Mouse (Mus musculus) olfactory bulb, adult 2 months (tissue): ENCODE measurements around the gene Tnfrsf21. TPM values are rescaled to one million over a fixed set of nuclear protein-coding genes. Genes with fewer than 3 reads are reported as not detected.

Experiments
- H3K27ac ChIP-seq: fragments of 200-500 bp; 2 replicates; pipeline ENCODE4 v1.5.1; 2012; ENCODE audit warnings: low read depth, low read length; ENCODE audit not compliant: insufficient read depth
- H3K4me1 ChIP-seq: fragments of 200-500 bp; 2 replicates; pipeline ENCODE4 v1.6.1; 2012; ENCODE audit warnings: low read length; ENCODE audit not compliant: control insufficient read depth, insufficient read depth
- H3K4me3 ChIP-seq: fragments of 200-500 bp; 2 replicates; pipeline ENCODE4 v1.5.1; 2012; ENCODE audit warnings: mild to moderate bottlenecking, low read depth, low read length, moderate library complexity; ENCODE audit not compliant: insufficient read depth
- CTCF ChIP-seq: fragments of 200-500 bp; IDR thresholded peaks from 2 replicates; pipeline ENCODE4 v1.5.1; 2012; ENCODE audit warnings: low read depth, mild to moderate bottlenecking, low read length, moderate library complexity; ENCODE audit not compliant: insufficient read depth
- POLR2A ChIP-seq: fragments of 200-500 bp; IDR thresholded peaks from 2 replicates; pipeline ENCODE4 v1.6.1; 2012; ENCODE audit warnings: mild to moderate bottlenecking, low read depth, low read length, moderate library complexity; ENCODE audit not compliant: insufficient read depth
- WGBS: fragments of 180-500 bp; shearing (Covaris S2); methylation state at CpG from one replicate; pipeline ENCODE4 v1.1.7; 2018; 5-methylcytosine and 5-hydroxymethylcytosine counted together
- polyA plus RNA-seq: library from polyadenylated mRNA; stranded (reverse); fragments of >200 nt; gene quantifications from 2 replicates; pipeline ENCODE4 v1.2.4, GENCODE M21; 2012; ENCODE audit warnings: low replicate concordance; ENCODE audit not compliant: missing spikeins, insufficient read depth, insufficient read length

Tnfrsf21 gene
- polyA plus RNA-seq, 1 experiment = not detected

GRCm38 (mm10) chr17:43032489-43033036, 16.2 kb downstream of the Tnfrsf21 start:
- no peak for TF ChIP-seq CTCF
- no peak for TF ChIP-seq POLR2A
- H3K27ac ChIP-seq = no peak overlapping the region
- H3K4me1 ChIP-seq = peaks cover 3% of the 10 kb centered on the region; the same call in 1 of the 2 replicates
- WGBS = 44% methylated on average over 8 of the region's 8 CpGs
- H3K4me3 ChIP-seq = no peak overlapping the region

- Histone ChIP-seq H3K4me3 (no peak overlapping the region), H3K27ac (no peak overlapping the region), H3K4me1 (peaks cover 8% of the 10 kb centered on the region; the same call in 1 of the 2 replicates)
- TF ChIP-seq CTCF = no peak
- WGBS = 74% methylated on average over 2 of the region's 2 CpGs
Observed at GRCm38 (mm10) chr17:43035386-43035785, 19.0 kb downstream of the Tnfrsf21 start.

GRCm38 (mm10) chr17:43036058-43036757, 19.9 kb downstream of the Tnfrsf21 start:
- WGBS = 84% methylated on average over 10 of the region's 10 CpGs
- Histone ChIP-seq H3K4me3 (no peak overlapping the region), H3K27ac (no peak overlapping the region), H3K4me1 (peaks cover 11% of the 10 kb centered on the region; the same call in 1 of the 2 replicates)
- TF ChIP-seq POLR2A (no peak), CTCF (no peak)

GRCm38 (mm10) chr17:43040571-43040970, 24.2 kb downstream of the Tnfrsf21 start:
- Histone ChIP-seq H3K4me1 (peaks cover 8% of the 10 kb centered on the region; the same call in 1 of the 2 replicates), H3K27ac (peak overlapping the region; percentile 38; the same call in 1 of the 2 replicates), H3K4me3 (no peak overlapping the region)
- WGBS = 51% methylated on average over 3 of the region's 3 CpGs
- no peak for TF ChIP-seq POLR2A
- no peak for TF ChIP-seq CTCF

GRCm38 (mm10) chr17:43050619-43051018, 34.3 kb downstream of the Tnfrsf21 start:
- Histone ChIP-seq H3K4me3 (no peak overlapping the region), H3K4me1 (no peaks in the 10 kb centered on the region), H3K27ac (no peak overlapping the region)
- no peak for TF ChIP-seq POLR2A
- TF ChIP-seq CTCF = no peak
- WGBS = 92% methylated on average over 2 of the region's 2 CpGs

- no peak overlapping the region for H3K27ac ChIP-seq
- WGBS = 94% methylated on average over 1 of the region's 1 CpGs
- H3K4me3 ChIP-seq = no peak overlapping the region
- TF ChIP-seq CTCF (no peak), POLR2A (no peak)
- H3K4me1 ChIP-seq = no peaks in the 10 kb centered on the region
Observed at GRCm38 (mm10) chr17:43052791-43053190, 36.4 kb downstream of the Tnfrsf21 start.

- Histone ChIP-seq H3K27ac (no peak overlapping the region), H3K4me1 (no peaks in the 10 kb centered on the region)
- WGBS = 96% methylated on average over 10 of the region's 10 CpGs
Observed at GRCm38 (mm10) chr17:43053943-43054342, 37.6 kb downstream of the Tnfrsf21 start.

GRCm38 (mm10) chr17:43058277-43059025, 42.1 kb downstream of the Tnfrsf21 start:
- Histone ChIP-seq H3K4me3 (no peak overlapping the region), H3K4me1 (peaks cover 6% of the 10 kb centered on the region), H3K27ac (no peak overlapping the region)
- WGBS = 91% methylated on average over 11 of the region's 11 CpGs
- TF ChIP-seq CTCF (no peak), POLR2A (no peak)

More at GRCm38 (mm10) chr17:43053943-43054342, 37.6 kb downstream of the Tnfrsf21 start:
- H3K4me3 ChIP-seq = no peak overlapping the region
- TF ChIP-seq CTCF (no peak), POLR2A (no peak)

GRCm38 (mm10) chr17:43064705-43065104, 48.4 kb downstream of the Tnfrsf21 start:
- TF ChIP-seq CTCF = no peak
- no peak for TF ChIP-seq POLR2A
- H3K27ac ChIP-seq = no peak overlapping the region
- 87% methylated on average over 6 of the region's 6 CpGs for WGBS
- H3K4me1 ChIP-seq = peaks cover 11% of the 10 kb centered on the region
- no peak overlapping the region for H3K4me3 ChIP-seq
